Mouse (Mus musculus): ENCODE measurements around the gene Cox6b2. TPM values are rescaled to one million over a fixed set of nuclear protein-coding genes. Genes with fewer than 3 reads are reported as not detected.

Gene Cox6b2
- polyA plus RNA-seq (2012; rRNA removed): 22.5 and 40.9 TPM in 2 replicates

DNA sequence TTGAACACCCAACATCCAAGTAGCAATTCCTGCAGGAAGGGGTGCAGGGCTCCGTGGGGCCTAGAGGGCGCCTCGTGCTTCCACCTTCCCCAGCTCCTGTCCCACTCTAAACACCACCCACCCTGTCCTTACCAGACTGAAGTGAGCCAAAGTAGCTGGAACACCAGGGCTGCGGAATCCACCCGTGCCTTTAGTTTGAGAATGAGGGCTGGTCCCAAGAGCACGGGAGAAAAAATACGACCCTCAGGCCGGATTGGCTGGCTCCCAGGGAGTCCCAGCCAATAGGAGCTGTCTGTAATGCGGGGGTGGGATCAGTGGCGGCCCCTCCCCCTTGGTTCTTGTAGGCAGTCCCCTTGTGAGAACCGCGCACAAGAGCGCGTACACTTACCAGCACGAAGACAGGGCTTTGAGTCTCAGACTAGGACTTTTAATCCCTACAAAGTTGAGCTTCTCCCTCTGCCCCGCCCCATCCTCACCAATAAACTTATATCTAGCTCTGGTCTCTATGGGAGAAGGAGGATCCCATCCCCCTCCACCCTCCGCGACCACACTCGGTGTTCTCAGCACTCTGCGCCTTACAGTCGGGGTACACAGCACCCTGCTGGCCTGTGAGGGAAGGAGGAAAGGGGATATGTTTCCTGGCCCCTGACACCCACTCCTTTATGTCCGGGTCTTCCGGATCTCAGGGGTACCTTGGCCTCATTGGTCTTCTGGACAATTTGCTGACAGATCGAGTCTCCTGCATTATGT is at the start of gene Cox6b2:
TSS of gene Cox6b2 (minus strand) at position 274 of the 750 bp plus-strand sequence.

DNA sequence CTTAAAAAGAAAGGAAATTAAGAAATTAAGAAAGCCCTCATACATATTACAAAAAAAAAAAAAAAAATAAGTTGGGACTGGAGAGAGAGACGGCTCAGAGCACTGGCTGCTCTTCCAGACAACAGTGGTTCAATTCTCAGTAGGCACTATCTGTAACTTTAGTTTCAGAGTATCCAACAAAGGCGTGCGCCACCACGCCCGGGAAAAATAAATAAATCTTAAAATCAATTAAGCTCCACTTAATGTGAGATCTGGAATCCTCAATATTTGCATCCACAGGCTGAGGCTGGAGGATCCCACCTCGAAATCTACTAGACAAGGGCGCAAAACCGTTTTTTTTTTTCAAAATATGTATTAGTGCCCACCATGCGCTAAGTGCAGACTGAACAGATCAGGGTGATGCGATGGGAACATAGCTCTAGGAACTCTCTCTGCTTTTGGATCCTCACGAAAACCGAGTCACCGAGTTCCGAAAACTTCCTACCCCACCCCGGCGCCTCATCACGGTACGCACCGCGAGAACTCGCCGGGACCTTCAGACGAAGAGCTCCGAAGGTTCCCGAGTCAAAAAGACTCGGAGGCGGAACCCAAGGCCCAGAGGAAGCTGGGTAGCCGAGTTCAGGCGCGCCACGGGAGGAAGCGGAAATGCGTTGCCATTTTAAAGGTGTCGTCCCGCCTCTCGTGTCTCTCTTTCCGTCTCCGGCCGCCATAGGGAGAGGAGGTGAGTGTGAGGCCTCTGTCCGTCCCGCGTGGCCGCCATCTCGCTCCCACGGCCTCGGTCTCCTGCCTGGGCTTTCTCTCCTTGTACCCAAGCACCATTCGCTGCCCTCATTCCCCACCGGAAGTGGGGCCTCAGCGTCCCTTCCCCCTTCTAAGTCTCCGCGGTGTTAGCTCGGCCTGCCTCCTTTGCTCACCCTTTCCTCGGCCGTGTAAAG is 39.7 kb upstream of the Cox6b2 start, which contains the start of gene Rpl28:
TSS of gene Rpl28 (plus strand) at position 597 of the 935 bp plus-strand sequence.

DNA sequence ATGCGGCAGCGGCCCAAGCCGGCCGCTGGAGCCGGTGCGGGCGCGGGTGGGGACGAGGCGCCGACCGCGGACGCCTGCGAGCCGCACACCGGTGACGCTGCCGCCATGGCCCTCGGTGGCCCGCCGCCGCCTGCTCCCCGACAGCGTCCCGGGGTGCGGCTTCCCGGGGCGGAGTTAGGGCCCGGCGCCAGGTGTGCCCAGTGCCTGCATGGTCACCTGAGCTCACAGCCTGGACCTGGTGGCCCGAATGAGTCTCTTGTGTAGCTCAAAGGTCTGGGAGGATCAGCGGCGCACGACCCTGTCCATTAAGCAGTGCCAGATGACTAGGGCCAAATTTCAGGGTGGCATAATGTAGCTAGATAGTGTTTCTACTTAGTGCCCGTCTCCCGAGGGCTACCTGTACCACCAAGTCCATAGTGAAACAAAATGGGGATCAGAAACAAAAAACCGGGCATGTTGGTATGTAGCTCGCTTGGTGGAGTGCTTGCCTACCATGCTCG is 36.6 kb upstream of the Cox6b2 start, which contains the start of gene Tmem238:
TSS of gene Tmem238 (minus strand) at position 221 of the 500 bp plus-strand sequence.

DNA sequence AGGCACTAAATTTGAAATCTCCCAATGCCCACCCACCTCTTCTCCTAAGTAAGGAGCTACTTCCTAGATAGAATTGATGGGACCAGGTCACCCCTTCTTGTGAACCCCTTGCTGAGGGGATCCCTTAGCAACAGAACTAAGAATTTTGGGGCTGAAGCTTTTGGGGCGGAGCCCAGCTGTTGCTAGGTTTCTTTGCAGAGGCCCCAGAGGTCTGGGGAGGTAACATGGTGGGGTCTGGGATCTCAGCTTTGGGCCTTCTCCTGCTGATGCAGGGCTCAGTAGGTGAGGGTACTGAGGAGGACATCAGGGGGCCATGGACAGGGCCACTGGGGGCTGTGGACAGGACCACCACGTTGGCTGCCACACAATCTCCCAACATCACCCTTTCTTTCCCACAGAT is 29.9 kb upstream of the Cox6b2 start, which contains the start of the genes Il11 and Tmem190:
TSS of gene Il11 (minus strand) at position 101 of the 400 bp plus-strand sequence.
TSS of gene Tmem190 (plus strand) at position 179 of the 400 bp plus-strand sequence.

GRCm38 (mm10) chr7:4771202-4771601 is 18.3 kb upstream of the Cox6b2 start, which contains the start of gene Fam71e2:
Gene Fam71e2, minus strand, starts transcription at chr7:4771302.

DNA sequence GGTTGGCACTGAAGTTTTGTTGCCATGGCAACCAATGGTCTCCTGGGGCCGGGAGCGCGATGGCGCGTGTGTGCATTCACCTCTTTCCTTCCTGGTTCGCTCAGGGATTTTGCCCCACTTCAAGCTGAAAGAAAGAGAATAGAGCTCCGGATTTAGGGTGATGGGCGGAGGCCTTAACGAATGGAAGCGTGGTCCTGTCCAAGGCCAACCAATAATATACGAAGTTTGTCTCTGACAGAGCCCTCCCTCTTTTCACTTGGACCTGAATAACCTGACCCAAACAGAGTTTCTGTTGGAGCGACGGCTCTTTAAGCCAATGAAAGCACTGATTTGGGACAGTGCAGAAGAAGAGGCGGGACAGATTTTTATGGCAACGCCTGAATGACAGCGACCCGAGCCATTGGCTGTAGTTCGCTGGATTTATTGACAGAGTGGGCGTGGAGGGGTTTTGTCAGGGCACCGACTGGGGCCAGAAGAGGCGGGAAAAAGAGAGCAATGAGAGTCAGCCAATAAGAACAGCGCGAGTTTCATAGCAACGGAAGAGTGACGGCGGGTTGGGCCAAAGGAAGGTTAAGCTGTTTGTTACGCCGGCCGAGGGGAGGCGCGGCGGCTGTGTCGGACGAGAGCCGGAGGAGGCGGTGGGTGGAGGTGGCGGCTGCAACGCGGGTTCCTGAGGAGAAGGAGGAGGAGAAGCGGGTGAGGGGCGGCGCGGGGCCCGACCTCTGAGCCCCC is 13.2 kb downstream of the Cox6b2 start, which contains the start of gene Kmt5c:
TSS of gene Kmt5c (plus strand) at position 572 of the 732 bp plus-strand sequence.

DNA sequence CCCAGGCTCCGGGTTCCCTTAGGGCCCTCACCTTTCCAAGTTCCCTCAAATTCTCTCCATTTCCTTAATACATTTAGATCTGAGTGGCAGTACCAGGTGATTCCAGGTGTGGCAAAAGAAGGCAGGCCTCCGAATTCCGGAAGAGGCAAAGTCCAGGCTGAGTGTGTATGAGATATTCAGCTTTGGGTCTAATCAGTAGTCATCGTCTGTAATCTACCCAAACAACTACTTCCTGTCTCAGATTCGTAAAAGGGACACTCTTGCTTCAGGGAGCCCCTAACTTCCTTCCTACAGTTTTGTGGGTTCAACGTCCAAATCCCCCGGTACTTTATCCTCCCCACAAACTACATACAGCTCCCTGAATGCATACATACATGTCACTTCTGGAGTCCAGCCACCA is 27.7 kb downstream of the Cox6b2 start, which contains the start of gene Tmem150b:
TSS of gene Tmem150b (minus strand) at position 81 of the 400 bp plus-strand sequence.

Other genes starting within 250 kb of the Cox6b2 start
- gene Tnnt1, start 236.7 kb downstream of the Cox6b2 start, polyA plus RNA-seq (2012; rRNA removed): 0.74 and 0.75 TPM in 2 replicates
- 1.6 and 1.9 TPM in 2 replicates for gene Tnni3, start 228.9 kb downstream of the Cox6b2 start, polyA plus RNA-seq (2012; rRNA removed)
- gene Dnaaf3, start 220.6 kb downstream of the Cox6b2 start, polyA plus RNA-seq (2012; rRNA removed): 2.7 and 2.8 TPM in 2 replicates
- 11.2 and 12.5 TPM in 2 replicates for gene Syt5, start 205.6 kb downstream of the Cox6b2 start, polyA plus RNA-seq (2012; rRNA removed)
- 58.9 and 64.2 TPM in 2 replicates for gene Ptprh, start 149.1 kb downstream of the Cox6b2 start, polyA plus RNA-seq (2012; rRNA removed)
- gene Tmem86b, start 121.7 kb downstream of the Cox6b2 start, polyA plus RNA-seq (2012; rRNA removed): 11.1 and 15.0 TPM in 2 replicates
- 135 and 140 TPM in 2 replicates for gene Ppp6r1, start 94.1 kb downstream of the Cox6b2 start, polyA plus RNA-seq (2012; rRNA removed)
- 43.6 and 46.8 TPM in 2 replicates for gene Hspbp1, start 68.0 kb downstream of the Cox6b2 start, polyA plus RNA-seq (2012; rRNA removed)
- 5.2 and 6.4 TPM in 2 replicates for gene Brsk1, start 62.5 kb downstream of the Cox6b2 start, polyA plus RNA-seq (2012; rRNA removed)
- 21.0 and 24.9 TPM in 2 replicates for gene Tmem150b, start 27.8 kb downstream of the Cox6b2 start, polyA plus RNA-seq (2012; rRNA removed)
- gene Kmt5c, start 13.0 kb downstream of the Cox6b2 start, polyA plus RNA-seq (2012; rRNA removed): 187 and 215 TPM in 2 replicates
- gene Fam71e2, start 18.2 kb upstream of the Cox6b2 start, polyA plus RNA-seq (2012; rRNA removed): not detected in 2 replicates
- 0.90 and 1.0 TPM in 2 replicates for gene Il11, start 29.8 kb upstream of the Cox6b2 start, polyA plus RNA-seq (2012; rRNA removed)
- not detected in 2 replicates for gene Tmem190, start 29.8 kb upstream of the Cox6b2 start, polyA plus RNA-seq (2012; rRNA removed)
- 227 and 263 TPM in 2 replicates for gene Tmem238, start 36.6 kb upstream of the Cox6b2 start, polyA plus RNA-seq (2012; rRNA removed)
- 405 and 513 TPM in 2 replicates for gene Rpl28, start 39.8 kb upstream of the Cox6b2 start, polyA plus RNA-seq (2012; rRNA removed)
- gene Ube2s, start 59.5 kb upstream of the Cox6b2 start, polyA plus RNA-seq (2012; rRNA removed): 143 and 257 TPM in 2 replicates
- 2.0 and 2.8 TPM in 2 replicates for gene Shisa7, start 91.6 kb upstream of the Cox6b2 start, polyA plus RNA-seq (2012; rRNA removed)
- 40.8 and 52.6 TPM in 2 replicates for gene Isoc2b, start 117.2 kb upstream of the Cox6b2 start, polyA plus RNA-seq (2012; rRNA removed)
- 18.6 and 21.4 TPM in 2 replicates for gene Isoc2a, start 124.1 kb upstream of the Cox6b2 start, polyA plus RNA-seq (2012; rRNA removed)
- gene Gm36210, start 153.4 kb upstream of the Cox6b2 start, polyA plus RNA-seq (2012; rRNA removed): 0.08 TPM in 1 of 2 replicates, not detected in the other
- 31.6 and 31.7 TPM in 2 replicates for gene Zfp628, start 162.1 kb upstream of the Cox6b2 start, polyA plus RNA-seq (2012; rRNA removed)
- gene Nat14, start 168.9 kb upstream of the Cox6b2 start, polyA plus RNA-seq (2012; rRNA removed): 16.0 and 18.1 TPM in 2 replicates
- 12.0 and 12.4 TPM in 2 replicates for gene Ssc5d, start 172.7 kb upstream of the Cox6b2 start, polyA plus RNA-seq (2012; rRNA removed)
- gene Sbk2, start 211.3 kb upstream of the Cox6b2 start, polyA plus RNA-seq (2012; rRNA removed): 0.09 and 0.30 TPM in 2 replicates
- 0.28 TPM in 1 of 2 replicates, not detected in the other for gene Sbk3, start 218.1 kb upstream of the Cox6b2 start, polyA plus RNA-seq (2012; rRNA removed)
- gene Zfp579, start 243.1 kb upstream of the Cox6b2 start, polyA plus RNA-seq (2012; rRNA removed): 60.1 and 63.9 TPM in 2 replicates

Data from colon, adult 2 months (tissue).